Mouse (Mus musculus): ENCODE measurements around the gene Dhrs13.
A peak's percentile ranks its signal among the peaks of the same experiment; 100 is the strongest.

The Dhrs13 gene

GRCm38 (mm10) chr11:78031947-78032808 is at the start of gene Dhrs13:
TSS of gene Dhrs13 (plus strand) at chr11:78032280.
- DNase-seq (ENCODE audit: low spot score in 2 of 2), result peak; percentile 91

GRCm38 (mm10) chr11:77982441-77982905 is 49.6 kb upstream of the Dhrs13 start, which contains the start of gene Phf12:
TSS of gene Phf12 (plus strand) at chr11:77982754.
- peak; percentile 99 to 100 for DNase-seq (ENCODE audit: low spot score in 2 of 2)

GRCm38 (mm10) chr11:77983191-77983936 is 48.7 kb upstream of the Dhrs13 start:
- DNase-seq (ENCODE audit: low spot score in 2 of 2), result peak in 1 of 2 experiments; percentile 63

- DNase-seq (ENCODE audit: low spot score in 2 of 2), result peak; percentile 71 to 72
Measured at GRCm38 (mm10) chr11:77983937-77984835, 47.9 kb upstream of the Dhrs13 start.

GRCm38 (mm10) chr11:77984836-77985231 is 47.2 kb upstream of the Dhrs13 start:
- no peak for DNase-seq (ENCODE audit: low spot score in 2 of 2)

- no peak for DNase-seq (ENCODE audit: low spot score in 2 of 2)
Measured at GRCm38 (mm10) chr11:77985541-77986065, 46.5 kb upstream of the Dhrs13 start.

- no peak for DNase-seq (ENCODE audit: low spot score in 2 of 2)
Measured at GRCm38 (mm10) chr11:77989071-77989690, 42.9 kb upstream of the Dhrs13 start.

- no peak for DNase-seq (ENCODE audit: low spot score in 2 of 2)
Measured at GRCm38 (mm10) chr11:77995556-77995955, 36.5 kb upstream of the Dhrs13 start.

- no peak for DNase-seq (ENCODE audit: low spot score in 2 of 2)
Measured at GRCm38 (mm10) chr11:78006446-78006845, 25.6 kb upstream of the Dhrs13 start.

GRCm38 (mm10) chr11:78019676-78020075 is 12.4 kb upstream of the Dhrs13 start:
- peak in 1 of 2 experiments; percentile 73 for DNase-seq (ENCODE audit: low spot score in 2 of 2)

- no peak for DNase-seq (ENCODE audit: low spot score in 2 of 2)
Measured at GRCm38 (mm10) chr11:78023607-78024006, 8.5 kb upstream of the Dhrs13 start.

GRCm38 (mm10) chr11:78029240-78029639 is 2.8 kb upstream of the Dhrs13 start:
- no peak for DNase-seq (ENCODE audit: low spot score in 2 of 2)

- no peak for DNase-seq (ENCODE audit: low spot score in 2 of 2)
Measured at GRCm38 (mm10) chr11:78030600-78030999, 1.5 kb upstream of the Dhrs13 start.

- no peak for DNase-seq (ENCODE audit: low spot score in 2 of 2)
Measured at GRCm38 (mm10) chr11:78031389-78031788, 691 bp upstream of the Dhrs13 start.

GRCm38 (mm10) chr11:78032809-78033195 is 722 bp downstream of the Dhrs13 start:
- no peak for DNase-seq (ENCODE audit: low spot score in 2 of 2)

- DNase-seq (ENCODE audit: low spot score in 2 of 2), result no peak
Measured at GRCm38 (mm10) chr11:78033931-78034617, 2.0 kb downstream of the Dhrs13 start.

- no peak for DNase-seq (ENCODE audit: low spot score in 2 of 2)
Measured at GRCm38 (mm10) chr11:78036791-78037190, 4.7 kb downstream of the Dhrs13 start.

- peak in 1 of 2 experiments; percentile 59 for DNase-seq (ENCODE audit: low spot score in 2 of 2)
Measured at GRCm38 (mm10) chr11:78037831-78038752, 6.0 kb downstream of the Dhrs13 start, which contains the start of gene Flot2. TSS of gene Flot2 (plus strand) at chr11:78037931.

- no peak for DNase-seq (ENCODE audit: low spot score in 2 of 2)
Measured at GRCm38 (mm10) chr11:78040878-78041277, 8.8 kb downstream of the Dhrs13 start.

Data from urinary bladder, postnatal 4 days (tissue).